Mouse (Mus musculus): ENCODE data around the gene Hivep1. TPM values are rescaled to one million over a fixed set of nuclear protein-coding genes. Genes with fewer than 3 reads are reported as not detected.

Gene Hivep1
- polyA plus RNA-seq, 1 experiment, result 15.6 TPM

DNA sequence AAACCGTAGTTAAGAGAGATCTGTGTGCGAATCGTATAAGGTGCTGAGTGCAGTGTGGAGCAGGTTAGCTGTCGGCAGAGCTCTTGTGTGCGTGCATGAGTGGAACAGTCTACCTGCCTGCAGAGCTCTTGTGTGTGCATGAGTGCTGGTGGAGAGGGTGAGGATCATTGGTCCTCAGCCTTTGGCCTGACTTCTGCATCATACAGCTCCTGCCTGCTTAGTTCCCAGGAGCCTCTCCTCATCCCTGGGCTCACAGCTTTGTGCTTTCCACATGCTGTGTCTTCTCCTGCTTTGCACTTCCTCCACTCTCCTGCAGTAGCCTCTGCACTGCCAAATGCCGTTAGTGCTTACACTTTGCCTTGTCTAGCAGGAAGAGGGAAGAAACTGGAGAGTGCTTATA lies 60.2 kb downstream of the Hivep1 start:
- TF ChIP-seq CTCF (conservative IDR thresholded peaks at IDR 0.05; ENCODE audit: insufficient read depth, insufficient read length, low read depth, low read length) (no peak), POLR2A (IDR thresholded peaks at IDR 0.05; ENCODE audit: low read depth, low read length) (no peak)
- no peak for DNase-seq
- H3K27ac ChIP-seq (ENCODE audit: insufficient read depth, low read depth, low read length), result no peak overlapping the region
- no peaks in the 10 kb centered on the region for H3K36me3 ChIP-seq (ENCODE audit: control insufficient read depth, insufficient read depth, low read length)
- H3K4me1 ChIP-seq (ENCODE audit: control insufficient read depth, insufficient read depth, low read length), result no peaks in the 10 kb centered on the region
- no peak overlapping the region for H3K4me3 ChIP-seq (ENCODE audit: insufficient read depth, low read depth, low read length)
- whole genome bisulfite sequencing, result 82% methylated on average over 6 of the region's 6 CpGs
- H3K27me3 ChIP-seq (replicated peaks; ENCODE audit: control insufficient read depth, insufficient read depth, low read length), result no peaks in the 10 kb centered on the region

DNA sequence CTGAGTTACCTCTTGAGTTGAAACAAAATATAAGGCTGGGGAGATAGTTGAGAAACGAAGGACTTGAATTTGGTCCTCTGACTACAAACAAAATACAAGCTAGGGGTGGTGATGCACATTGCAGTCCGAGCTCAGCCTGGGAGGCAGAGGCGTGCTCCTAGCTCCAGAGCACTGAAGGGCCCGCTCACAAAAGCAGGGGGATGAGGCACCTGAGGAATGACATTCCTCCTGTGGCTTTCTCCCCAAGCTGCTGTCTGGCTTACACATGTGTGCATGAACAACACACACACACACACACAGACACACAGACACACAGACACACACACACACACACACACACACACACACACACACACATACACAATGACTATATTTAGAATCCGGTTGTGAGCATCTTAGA lies 60.9 kb downstream of the Hivep1 start:
- no peak for DNase-seq
- Histone ChIP-seq H3K27ac (ENCODE audit: insufficient read depth, low read depth, low read length) (no peak overlapping the region), H3K36me3 (ENCODE audit: control insufficient read depth, insufficient read depth, low read length) (no peaks in the 10 kb centered on the region), H3K4me3 (ENCODE audit: insufficient read depth, low read depth, low read length) (no peak overlapping the region), H3K27me3 (replicated peaks; ENCODE audit: control insufficient read depth, insufficient read depth, low read length) (no peaks in the 10 kb centered on the region), H3K4me1 (ENCODE audit: control insufficient read depth, insufficient read depth, low read length) (no peaks in the 10 kb centered on the region)
- TF ChIP-seq CTCF (conservative IDR thresholded peaks at IDR 0.05; ENCODE audit: insufficient read depth, insufficient read length, low read depth, low read length) (no peak), POLR2A (IDR thresholded peaks at IDR 0.05; ENCODE audit: low read depth, low read length) (no peak)
- 83% methylated on average over 5 of the region's 5 CpGs for WGBS

DNA sequence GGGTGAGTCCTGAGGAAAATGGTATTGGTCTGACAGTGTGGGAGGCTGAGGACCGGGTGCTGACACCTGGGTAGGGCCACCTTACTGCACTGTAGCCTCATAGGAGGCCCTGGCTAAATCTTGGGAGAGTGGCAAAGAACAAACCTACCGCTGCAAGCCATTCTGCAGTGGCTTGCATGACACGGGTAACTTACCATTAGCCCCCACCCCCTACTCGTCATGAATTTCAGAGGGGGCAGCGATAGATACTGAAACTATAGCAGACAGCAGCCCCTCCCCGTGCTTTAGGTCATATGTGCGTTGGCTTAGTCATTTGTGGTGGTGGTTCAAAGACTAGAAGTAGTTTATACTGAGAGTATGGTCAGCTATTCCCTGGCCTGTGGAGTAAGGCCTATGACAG lies 61.8 kb downstream of the Hivep1 start:
- 90% methylated on average over 7 of the region's 7 CpGs for WGBS
- H3K4me1 ChIP-seq (ENCODE audit: control insufficient read depth, insufficient read depth, low read length), result no peaks in the 10 kb centered on the region

DNA sequence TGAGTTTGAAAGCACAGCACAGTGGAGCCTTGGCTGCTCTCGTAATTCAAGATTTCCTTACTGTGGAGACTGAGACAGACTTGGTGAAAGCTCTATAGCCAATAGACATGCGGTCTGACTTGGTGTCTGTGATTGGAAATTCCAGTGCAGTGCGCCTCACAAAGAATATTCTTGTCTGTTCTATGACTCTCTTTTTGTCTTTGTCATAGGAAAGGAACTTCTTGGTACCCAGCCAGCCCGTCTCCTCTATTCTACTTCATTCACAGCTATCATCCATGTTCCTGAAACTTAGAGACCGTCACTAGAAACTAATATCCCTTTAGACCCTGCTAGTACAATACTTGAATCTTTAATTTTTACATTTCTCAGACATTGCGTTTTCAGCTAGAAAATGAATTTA lies 64.5 kb downstream of the Hivep1 start:
- TF ChIP-seq POLR2A (IDR thresholded peaks at IDR 0.05; ENCODE audit: low read depth, low read length) (no peak), CTCF (conservative IDR thresholded peaks at IDR 0.05; ENCODE audit: insufficient read depth, insufficient read length, low read depth, low read length) (no peak)
- H3K4me3 ChIP-seq (ENCODE audit: insufficient read depth, low read depth, low read length), result no peak overlapping the region
- no peak overlapping the region for H3K27ac ChIP-seq (ENCODE audit: insufficient read depth, low read depth, low read length)
- H3K36me3 ChIP-seq (ENCODE audit: control insufficient read depth, insufficient read depth, low read length), result no peaks in the 10 kb centered on the region
- DNase-seq, result no peak
- H3K4me1 ChIP-seq (ENCODE audit: control insufficient read depth, insufficient read depth, low read length), result no peaks in the 10 kb centered on the region
- H3K27me3 ChIP-seq (replicated peaks; ENCODE audit: control insufficient read depth, insufficient read depth, low read length), result no peaks in the 10 kb centered on the region
- WGBS, result 85% methylated on average over 6 of the region's 6 CpGs

More for the DNA sequence above, 61.8 kb downstream of the Hivep1 start:
- DNase-seq, result no peak
- Histone ChIP-seq H3K27me3 (replicated peaks; ENCODE audit: control insufficient read depth, insufficient read depth, low read length) (no peaks in the 10 kb centered on the region), H3K4me3 (ENCODE audit: insufficient read depth, low read depth, low read length) (no peak overlapping the region), H3K36me3 (ENCODE audit: control insufficient read depth, insufficient read depth, low read length) (no peaks in the 10 kb centered on the region), H3K27ac (ENCODE audit: insufficient read depth, low read depth, low read length) (no peak overlapping the region)
- TF ChIP-seq CTCF (conservative IDR thresholded peaks at IDR 0.05; ENCODE audit: insufficient read depth, insufficient read length, low read depth, low read length) (no peak), POLR2A (IDR thresholded peaks at IDR 0.05; ENCODE audit: low read depth, low read length) (no peak)

DNA sequence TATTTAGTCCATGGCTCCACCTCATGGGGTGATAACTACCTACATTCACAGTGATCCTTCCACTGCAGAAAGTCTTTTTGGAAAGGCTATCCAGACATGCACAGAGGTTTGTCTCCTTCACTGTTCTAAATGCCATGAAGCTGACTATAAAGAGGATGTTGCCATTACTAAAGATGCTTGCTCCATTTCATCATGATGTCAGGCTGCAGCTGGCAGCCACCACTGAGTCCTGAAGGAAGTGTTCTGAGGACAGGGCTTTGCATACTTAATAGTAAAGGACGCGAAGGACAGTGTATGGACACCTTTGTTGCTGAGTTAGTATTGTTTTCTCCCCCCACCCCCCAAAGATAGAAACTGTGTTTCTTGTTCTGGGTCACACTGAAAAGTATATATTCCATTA lies 67.2 kb downstream of the Hivep1 start:
- no peak for TF ChIP-seq POLR2A (IDR thresholded peaks at IDR 0.05; ENCODE audit: low read depth, low read length)
- no peak for TF ChIP-seq CTCF (conservative IDR thresholded peaks at IDR 0.05; ENCODE audit: insufficient read depth, insufficient read length, low read depth, low read length)
- WGBS, result 97% methylated on average over 2 of the region's 2 CpGs

DNA sequence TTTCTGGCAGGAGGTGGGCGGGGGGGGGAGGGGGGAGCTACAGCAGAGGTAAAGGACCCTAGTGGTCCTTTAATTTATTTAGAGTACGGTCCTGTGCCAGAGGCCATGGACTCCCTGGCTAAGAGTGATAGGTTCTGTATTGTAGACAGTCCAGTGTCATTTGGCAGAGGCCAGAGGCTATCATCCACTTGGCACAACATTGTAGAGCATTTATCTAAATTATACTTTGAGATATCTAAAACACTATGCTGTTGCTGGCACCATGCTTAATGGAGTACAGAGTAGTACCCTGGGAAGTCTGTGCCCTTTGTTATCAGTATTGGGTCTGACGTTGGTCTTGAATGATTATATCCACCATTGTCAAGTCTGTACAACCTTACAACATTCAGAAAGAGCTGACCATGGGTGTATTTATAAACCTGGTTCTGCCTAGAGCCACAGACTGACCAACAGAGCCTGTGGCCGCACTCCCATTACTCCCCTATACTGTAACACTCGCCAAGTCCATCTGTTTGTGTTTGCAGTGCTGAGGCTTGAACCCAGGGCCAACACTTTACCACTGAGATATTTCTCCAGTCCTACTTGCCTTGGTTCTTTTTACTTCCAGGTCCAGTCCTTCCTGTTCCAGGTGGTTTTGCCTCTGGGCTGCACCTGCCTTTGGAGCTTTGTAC lies 69.4 kb downstream of the Hivep1 start:
- Histone ChIP-seq H3K27ac (ENCODE audit: insufficient read depth, low read depth, low read length) (no peak overlapping the region), H3K27me3 (replicated peaks; ENCODE audit: control insufficient read depth, insufficient read depth, low read length) (no peaks in the 10 kb centered on the region), H3K36me3 (ENCODE audit: control insufficient read depth, insufficient read depth, low read length) (no peaks in the 10 kb centered on the region), H3K4me1 (ENCODE audit: control insufficient read depth, insufficient read depth, low read length) (no peaks in the 10 kb centered on the region), H3K4me3 (ENCODE audit: insufficient read depth, low read depth, low read length) (no peak overlapping the region)
- no peak for TF ChIP-seq CTCF (conservative IDR thresholded peaks at IDR 0.05; ENCODE audit: insufficient read depth, insufficient read length, low read depth, low read length)
- no peak for TF ChIP-seq POLR2A (IDR thresholded peaks at IDR 0.05; ENCODE audit: low read depth, low read length)
- DNase-seq, result no peak
- 93% methylated on average over 5 of the region's 5 CpGs for WGBS

More for the DNA sequence above, 67.2 kb downstream of the Hivep1 start:
- no peaks in the 10 kb centered on the region for H3K27me3 ChIP-seq (replicated peaks; ENCODE audit: control insufficient read depth, insufficient read depth, low read length)
- no peaks in the 10 kb centered on the region for H3K36me3 ChIP-seq (ENCODE audit: control insufficient read depth, insufficient read depth, low read length)
- DNase-seq, result no peak
- no peak overlapping the region for H3K27ac ChIP-seq (ENCODE audit: insufficient read depth, low read depth, low read length)
- no peak overlapping the region for H3K4me3 ChIP-seq (ENCODE audit: insufficient read depth, low read depth, low read length)
- H3K4me1 ChIP-seq (ENCODE audit: control insufficient read depth, insufficient read depth, low read length), result no peaks in the 10 kb centered on the region

DNA sequence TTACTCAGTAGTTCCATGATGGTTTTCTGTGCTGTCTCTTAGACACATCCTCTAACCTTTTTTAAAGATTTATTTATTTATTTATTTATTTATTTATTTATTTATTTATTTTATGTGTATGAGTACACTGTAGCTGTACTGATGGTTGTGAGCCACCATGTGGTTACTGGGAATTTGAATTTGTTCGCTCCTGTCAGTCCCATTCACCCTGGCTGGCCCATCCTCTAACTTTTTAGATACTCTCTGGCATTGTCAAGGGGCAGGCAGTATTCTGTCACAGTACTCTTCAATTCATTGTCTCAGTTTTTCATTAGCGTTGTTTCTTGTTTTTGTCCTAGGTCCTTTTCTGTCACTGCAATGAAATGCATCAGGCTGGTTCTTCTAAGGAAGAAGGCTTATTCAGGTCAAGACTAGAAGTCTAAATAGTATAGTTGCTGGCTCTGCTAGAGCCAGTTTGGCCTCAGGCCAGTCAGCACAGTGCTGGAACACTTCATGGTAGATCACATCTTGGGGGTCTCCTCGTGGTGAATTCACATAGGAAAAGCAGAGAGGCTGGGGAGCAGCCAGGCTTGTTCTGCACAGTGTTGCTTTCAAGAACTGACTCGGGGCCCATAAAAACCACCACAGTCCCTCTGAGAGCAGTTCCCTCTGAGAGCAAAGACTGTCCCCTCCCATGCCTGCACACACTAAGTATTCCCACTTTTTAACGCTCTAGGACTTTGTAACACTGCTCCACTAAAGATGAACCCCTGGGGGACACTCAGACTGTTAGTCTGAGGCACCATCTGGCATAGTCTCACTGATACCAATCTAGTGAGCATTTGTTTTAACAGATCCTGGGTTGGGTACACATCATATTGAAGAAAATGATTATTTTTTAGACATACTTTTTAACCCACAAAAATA lies 70.2 kb downstream of the Hivep1 start:
- DNase-seq, result no peak
- WGBS, result 79% methylated on average over 5 of the region's 5 CpGs
- H3K27me3 ChIP-seq (replicated peaks; ENCODE audit: control insufficient read depth, insufficient read depth, low read length), result no peaks in the 10 kb centered on the region
- no peaks in the 10 kb centered on the region for H3K4me1 ChIP-seq (ENCODE audit: control insufficient read depth, insufficient read depth, low read length)
- no peak overlapping the region for H3K4me3 ChIP-seq (ENCODE audit: insufficient read depth, low read depth, low read length)
- H3K27ac ChIP-seq (ENCODE audit: insufficient read depth, low read depth, low read length), result no peak overlapping the region
- H3K36me3 ChIP-seq (ENCODE audit: control insufficient read depth, insufficient read depth, low read length), result no peaks in the 10 kb centered on the region
- TF ChIP-seq POLR2A (IDR thresholded peaks at IDR 0.05; ENCODE audit: low read depth, low read length), result no peak
- no peak for TF ChIP-seq CTCF (conservative IDR thresholded peaks at IDR 0.05; ENCODE audit: insufficient read depth, insufficient read length, low read depth, low read length)

Measured in kidney, adult 2 months (tissue).